Mouse (Mus musculus): ENCODE data around the gene Slc2a3.

Slc2a3 gene

DNA sequence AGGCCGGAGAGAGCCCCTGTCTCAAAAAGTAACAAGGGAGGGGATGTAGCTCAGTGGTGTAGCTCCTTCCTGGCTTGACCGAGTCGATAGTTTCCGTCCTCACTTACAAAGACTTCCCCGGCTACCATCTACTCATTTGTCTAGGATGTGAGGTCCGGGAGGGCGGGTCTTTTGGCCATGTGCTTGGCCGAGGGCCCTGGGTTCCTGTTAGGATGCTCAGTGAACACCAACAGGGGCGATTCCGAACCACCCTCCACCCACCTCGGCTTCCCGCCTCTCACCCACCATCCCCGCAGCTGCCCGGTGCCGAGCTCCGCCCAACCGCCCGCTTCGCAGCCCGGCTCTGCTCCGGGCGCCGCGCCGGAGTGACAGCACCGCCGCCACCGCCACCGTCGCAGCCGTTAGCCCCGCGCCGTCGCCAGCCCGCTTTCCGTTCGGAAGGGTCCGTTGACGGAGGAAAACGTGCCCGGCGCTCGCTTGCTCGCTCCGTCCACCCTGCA, at the start of gene Slc2a3:
Gene Slc2a3, minus strand, starts transcription at position 340 of the 500 bp plus-strand sequence.
- DNase-seq (ENCODE audit: low spot score in 2 of 2), result no peak

DNA sequence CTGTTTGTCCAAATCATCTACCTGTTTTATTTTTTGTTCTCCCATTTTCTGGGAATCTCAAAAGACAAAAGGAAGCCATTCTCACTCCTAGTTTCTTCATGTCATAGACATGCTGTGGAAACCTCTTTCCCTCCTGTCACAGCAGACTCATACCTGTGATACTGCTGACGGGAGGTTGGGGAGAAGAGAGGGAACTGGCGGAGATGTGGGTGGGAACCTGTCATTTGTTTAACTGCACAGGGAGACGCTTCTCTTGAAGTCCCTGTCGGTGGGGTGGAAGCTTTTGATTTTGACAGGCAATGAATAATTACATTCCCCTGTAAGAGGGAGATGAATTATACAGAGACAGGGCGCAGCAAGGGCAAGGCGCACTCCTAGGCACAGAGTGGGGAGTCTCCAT, 42.3 kb upstream of the Slc2a3 start:
- DNase-seq (ENCODE audit: low spot score in 2 of 2), result no peak

DNA sequence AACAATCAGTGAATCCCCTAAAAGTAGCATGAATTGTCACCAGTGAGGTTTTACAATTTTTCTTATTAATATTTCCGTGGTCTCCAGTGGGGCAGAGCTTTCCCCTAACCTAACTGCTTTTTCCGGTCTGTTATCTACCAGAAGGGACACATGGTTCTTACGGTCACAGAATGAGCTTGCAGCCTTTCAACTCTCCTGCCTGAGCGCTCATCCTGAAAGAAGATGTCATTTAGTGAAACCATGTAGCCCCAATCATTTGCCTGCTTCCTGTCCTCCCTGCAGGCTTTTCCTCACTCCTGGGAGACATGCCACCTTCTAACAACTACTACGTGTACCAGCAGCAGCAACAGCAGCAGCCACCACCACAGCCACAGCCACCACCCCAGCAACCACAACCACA, 36.1 kb upstream of the Slc2a3 start:
- DNase-seq (ENCODE audit: low spot score in 2 of 2), result no peak

DNA sequence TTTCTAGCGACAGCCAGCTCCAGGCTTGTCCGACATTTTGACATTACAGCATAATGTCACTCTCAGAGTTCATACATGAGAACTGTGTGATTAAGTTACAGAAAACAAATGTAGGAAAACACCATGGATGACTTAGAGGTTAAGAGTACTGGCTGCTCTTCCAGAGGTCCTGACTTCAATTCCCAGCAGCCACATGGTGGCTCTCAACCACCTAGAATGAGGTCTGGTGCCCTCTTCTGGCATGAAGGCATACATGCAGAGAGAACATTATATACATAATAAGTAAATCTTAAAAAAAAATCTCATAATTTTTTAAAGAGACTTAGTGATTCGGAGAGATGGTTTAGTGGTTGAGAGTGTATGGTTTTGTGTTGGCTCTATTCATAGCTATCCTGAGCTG, 35.5 kb upstream of the Slc2a3 start:
- DNase-seq (ENCODE audit: low spot score in 2 of 2), result no peak

DNA sequence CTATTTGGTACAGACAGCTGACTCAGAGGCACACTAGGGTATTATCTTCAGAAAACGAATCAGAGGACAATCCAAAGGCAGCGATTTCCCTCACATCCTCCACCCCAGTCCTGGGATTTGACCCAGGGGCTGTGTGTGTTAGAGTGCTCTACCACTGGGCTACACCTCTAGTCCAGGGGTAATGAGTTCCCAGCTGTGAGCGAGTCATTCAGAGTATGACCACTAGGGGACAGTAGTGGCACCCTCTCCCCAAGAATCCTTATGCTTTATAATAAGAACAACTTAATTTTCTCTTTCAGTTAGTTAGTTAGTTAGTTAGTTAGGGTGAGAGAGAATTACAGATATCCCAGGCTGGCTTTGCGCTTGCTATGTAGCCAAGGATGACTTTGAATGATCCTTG, 32.9 kb upstream of the Slc2a3 start:
- DNase-seq (ENCODE audit: low spot score in 2 of 2), result peak in 1 of 2 experiments; percentile 14

DNA sequence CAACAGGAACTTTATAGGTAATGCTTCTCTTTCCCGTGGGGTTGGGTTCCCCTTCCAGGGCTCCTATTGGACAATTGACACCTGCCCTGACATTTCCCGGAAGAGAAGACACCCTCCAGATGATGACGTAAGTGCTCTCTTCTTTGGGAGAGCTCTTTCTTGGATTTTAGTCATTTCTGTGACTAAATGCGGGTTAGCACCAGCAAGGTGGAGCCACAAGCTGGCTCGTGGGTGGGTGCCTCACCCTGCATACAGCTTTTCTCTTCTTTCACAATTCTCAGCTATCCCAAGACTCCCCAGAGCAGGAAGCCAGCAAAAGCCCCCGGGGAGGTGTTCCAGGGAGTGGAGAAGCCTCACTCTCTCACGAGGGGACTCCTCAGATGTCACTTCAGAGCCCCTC, 31.4 kb upstream of the Slc2a3 start:
- no peak for DNase-seq (ENCODE audit: low spot score in 2 of 2)

DNA sequence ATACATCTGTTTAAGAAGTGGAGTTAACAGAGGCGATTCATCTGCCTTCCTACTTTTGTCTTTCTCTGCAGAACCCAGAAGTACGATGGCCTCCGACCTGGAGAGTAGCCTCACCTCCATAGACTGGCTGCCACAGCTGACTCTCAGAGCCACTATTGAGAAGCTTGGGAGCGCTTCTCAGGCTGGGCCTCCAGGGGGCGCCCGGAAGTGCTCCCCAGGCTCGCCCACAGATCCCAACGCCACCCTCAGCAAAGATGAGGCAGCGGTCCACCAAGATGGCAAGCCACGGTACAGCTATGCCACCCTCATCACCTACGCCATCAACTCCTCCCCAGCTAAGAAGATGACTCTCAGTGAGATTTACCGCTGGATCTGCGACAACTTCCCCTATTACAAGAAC, 26.6 kb upstream of the Slc2a3 start:
- DNase-seq (ENCODE audit: low spot score in 2 of 2), result peak in 1 of 2 experiments; percentile 34

DNA sequence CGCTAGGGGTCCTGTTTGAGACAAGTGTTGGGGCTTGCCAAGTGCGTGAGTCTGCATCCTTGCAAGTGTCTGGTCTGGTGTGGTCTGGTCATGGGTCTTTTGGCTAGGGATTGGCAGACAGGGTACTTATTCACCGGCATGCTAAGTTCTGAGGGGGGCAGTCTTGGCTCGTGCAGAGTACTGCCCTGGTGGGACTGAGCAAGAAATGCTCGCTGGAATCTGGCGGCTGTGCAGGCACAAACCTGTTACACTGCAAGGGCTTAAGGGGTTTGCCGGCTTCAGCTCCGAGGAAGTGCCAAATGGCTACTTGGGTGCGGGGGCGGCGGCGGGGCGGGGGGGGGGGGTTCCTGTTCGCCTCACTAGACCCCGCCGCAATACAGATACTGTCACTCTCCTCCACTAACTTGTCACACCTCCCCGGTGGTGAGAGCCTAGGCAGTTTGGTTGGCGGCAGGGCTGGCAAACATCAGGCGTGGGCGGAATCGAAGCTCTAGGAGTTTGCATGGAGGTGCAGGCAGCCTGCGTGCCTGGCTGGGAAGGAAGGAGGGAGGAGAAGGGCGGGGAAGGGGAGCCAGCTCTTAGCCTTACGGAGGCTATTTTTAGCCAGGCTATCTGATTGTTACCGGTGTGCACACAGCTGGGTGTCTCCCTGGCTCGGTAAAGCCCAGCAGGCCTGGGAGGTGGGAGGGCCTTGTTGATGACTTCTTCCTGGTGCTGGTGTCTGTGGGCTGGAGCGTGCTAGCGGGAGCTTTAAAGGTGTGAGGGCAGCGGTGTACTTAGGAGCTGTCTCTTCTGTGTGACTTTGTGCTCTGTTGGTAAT, 24.7 kb upstream of the Slc2a3 start:
- peak in 1 of 2 experiments; percentile 19 for DNase-seq (ENCODE audit: low spot score in 2 of 2)

DNA sequence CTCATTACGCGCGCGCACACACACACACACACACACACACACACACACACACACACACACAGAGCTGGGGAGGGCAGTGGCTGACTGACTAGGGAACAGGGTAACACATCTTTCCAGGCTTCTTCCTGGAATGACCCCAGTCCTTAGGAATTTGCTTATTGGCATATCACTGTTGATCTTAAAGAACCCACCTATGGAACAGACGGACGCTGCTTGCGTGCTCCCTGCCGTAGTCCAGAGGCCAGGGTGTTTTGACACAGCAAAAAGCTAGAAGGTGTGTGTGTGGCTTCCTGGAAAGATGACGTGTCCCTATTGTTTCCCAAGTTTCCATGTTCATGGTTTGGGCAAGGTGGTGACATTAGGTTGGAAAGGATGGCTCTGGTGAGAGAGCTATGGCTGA, 23.7 kb upstream of the Slc2a3 start:
- DNase-seq (ENCODE audit: low spot score in 2 of 2), result no peak

DNA sequence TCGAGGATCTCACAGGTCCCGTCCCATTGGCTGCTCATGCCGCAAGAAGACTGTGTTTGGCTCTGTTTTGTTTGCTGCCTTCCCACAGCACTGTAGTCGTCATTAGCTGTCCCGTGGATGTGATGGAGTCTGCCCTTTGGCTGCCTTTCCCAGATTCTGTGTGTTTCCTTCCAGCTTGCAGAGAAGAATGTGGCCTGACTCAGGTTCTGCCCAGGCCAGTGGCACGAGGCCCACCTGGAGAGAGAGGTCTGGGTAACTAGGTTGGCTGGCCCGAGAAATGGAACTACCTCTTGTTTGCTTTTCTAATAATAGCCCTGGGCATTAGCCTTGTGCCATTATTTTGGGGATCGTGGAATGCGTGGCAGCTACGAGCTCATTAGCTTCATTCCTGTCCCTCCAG, 22.6 kb upstream of the Slc2a3 start:
- no peak for DNase-seq (ENCODE audit: low spot score in 2 of 2)

DNA sequence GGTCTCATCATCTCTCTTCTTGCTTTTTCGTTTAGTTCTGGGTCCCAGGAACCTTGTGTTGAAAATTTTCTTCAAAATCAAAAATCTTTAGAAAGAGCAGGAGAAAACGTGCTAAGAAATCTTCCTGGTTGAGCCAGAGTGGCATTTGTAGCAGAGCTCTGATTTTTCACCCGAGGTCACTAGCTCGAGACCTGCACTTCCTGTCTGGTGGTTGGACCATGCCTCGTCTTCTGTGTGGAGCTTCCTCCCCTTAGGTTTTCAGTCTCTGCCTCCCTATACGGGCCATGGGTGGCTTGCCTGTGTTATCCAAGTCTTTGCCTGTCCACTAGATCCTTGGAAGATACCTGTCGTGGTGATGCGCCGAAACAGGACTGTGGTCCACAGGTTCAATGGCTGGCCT, 20.4 kb upstream of the Slc2a3 start:
- no peak for DNase-seq (ENCODE audit: low spot score in 2 of 2)

DNA sequence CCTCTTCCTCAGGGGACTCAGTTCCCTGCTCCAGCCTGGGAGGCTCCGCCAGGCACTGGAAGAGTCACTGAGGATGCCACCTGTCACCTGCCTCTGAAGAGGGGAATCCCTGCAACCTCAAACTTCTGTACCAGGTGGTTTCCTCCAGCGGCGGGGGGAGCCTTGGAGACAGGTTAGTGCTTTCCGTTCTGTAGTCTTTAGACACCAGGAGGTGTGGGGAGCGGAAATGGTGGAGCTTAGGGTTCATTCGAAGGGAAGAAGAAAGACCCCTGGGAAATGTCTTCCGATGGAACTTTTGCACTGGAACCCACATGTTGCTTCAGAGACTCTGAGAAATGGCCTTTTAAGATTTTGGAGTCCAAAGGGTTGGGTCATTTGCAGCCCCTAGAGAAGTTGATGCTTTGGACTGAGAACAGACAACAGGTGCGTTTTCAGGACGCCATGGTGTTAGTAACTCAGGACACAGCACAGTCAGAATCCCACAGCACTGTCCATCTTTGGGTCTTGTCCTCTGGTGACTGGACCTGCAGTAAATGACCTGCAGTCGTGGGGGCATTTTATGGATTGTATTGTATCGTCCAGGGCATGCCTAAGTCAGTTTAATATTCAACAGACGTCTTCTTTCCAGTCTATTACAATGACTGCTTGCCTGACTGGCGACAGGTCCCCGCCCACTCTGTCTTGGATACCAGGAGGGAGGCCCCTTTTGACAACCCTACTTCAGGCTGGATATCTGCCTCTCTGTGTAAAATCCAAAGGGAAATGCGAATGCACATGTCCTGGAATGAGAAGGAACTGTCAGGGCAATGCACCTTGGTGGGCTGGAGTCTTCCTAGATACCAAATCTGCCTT, 19.6 kb upstream of the Slc2a3 start:
- no peak for DNase-seq (ENCODE audit: low spot score in 2 of 2)

DNA sequence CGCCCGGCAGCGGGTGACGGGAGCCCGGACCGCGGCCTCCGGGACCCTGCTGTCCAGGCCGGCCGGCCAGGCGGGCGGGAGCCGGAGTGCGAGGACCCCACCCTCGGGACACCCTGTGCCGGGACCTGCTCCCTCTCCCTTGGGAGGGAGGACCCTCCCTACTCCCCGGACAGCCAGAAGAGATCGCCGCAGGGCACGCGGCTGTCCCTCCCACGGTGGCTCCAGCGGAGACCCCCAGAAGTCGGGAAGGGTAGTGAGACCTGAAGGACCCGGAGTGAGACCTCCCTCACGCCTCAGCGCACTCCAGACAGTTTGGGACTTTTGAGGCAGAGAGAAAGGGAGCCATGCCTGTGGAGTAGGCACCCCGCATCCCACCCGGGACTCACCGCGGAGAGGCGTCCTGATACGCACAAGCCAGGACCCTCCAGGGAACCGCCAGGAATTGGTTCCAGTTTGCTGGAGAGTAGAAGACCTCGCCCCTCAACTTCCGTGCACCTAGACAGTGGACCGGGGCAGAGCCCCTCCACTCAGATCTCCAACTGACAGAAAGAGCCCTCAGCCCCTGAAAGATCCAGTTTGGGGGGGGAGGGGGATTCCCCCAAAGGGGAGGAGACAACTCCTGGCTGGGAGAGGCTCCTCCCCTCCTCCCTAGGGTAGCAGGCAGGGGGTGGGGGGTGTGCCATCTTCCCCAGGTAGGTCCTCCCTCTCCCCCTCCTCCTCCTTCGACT, 18.8 kb upstream of the Slc2a3 start:
- DNase-seq (ENCODE audit: low spot score in 2 of 2), result peak in 1 of 2 experiments; percentile 10

DNA sequence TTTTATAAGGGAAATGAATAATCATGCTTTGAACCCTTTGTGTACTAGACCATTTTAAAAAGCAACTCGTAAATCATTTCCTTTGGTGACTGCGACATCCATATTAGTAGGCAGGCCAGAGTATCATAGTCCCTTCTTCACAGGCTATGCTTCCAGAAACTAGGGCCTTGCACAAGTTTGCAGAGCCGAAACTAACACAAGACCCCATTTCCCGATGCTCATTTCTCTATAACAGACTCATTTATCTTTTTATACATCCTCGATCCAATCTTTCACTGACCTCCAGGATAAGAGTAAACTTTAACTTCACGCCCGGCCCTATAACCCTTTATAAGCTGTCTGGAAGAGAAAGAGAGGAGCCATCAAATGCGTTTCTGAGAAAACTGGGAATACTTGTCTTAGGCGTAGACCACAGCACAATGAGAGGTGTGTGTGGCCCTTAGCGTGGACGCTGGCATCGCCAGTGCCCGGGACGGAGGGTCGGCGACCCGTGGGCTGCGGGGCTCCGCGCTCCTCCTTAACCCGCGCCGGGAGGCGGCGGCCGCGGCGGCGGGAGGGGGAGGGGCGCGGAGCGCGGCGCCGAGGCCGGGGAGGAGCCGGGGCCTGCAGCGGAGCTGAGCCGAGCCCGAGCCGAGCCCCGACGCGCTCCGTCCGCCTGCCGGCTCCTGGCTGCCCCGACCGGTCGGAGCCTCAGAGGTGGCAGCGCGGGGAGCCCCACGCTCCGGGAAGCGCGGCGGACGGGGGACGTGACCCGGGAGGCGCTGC, 18.0 kb upstream of the Slc2a3 start, which contains the start of gene Foxj2:
Gene Foxj2, plus strand, starts transcription at position 609 of the 765 bp plus-strand sequence.
- peak in 1 of 2 experiments; percentile 62 for DNase-seq (ENCODE audit: low spot score in 2 of 2)

DNA sequence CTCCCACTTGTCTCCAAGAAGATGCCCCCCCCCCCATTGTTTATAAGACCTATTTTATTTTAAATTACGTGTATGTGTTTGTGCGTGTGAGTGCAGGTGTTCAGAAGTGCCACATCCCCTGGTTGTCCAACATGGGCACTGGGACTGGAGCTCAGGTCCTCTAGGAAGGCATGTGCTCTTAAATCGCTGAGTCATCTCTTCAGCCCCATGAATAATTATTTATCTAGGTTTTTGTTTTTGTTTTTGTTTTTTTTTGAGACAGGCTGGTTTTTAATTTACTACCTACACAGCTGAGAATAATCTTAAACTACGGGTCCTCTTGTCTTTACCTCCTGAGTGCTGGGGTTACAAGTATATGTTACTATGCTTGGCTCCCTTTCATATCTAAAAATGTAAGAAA, 12.2 kb upstream of the Slc2a3 start:
- DNase-seq (ENCODE audit: low spot score in 2 of 2), result no peak

DNA sequence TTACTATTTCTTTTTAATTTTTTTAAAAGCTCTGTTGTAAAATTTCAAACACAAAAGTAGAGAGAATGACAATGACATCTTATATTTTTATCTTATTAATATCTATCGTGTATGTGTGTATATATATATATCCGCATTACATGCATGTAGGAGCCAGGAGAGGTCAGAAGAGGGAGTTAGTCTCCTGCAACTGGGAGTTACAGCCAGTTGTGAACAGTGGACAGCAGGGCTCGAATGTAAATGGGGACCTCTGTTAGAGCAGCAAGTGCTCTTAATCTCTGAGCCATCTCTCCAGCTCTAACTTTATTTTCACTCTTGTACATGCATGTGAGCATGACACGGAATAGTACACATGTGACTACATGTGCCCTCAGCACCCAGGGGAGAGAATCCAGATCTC, 11.3 kb upstream of the Slc2a3 start:
- no peak for DNase-seq (ENCODE audit: low spot score in 2 of 2)

DNA sequence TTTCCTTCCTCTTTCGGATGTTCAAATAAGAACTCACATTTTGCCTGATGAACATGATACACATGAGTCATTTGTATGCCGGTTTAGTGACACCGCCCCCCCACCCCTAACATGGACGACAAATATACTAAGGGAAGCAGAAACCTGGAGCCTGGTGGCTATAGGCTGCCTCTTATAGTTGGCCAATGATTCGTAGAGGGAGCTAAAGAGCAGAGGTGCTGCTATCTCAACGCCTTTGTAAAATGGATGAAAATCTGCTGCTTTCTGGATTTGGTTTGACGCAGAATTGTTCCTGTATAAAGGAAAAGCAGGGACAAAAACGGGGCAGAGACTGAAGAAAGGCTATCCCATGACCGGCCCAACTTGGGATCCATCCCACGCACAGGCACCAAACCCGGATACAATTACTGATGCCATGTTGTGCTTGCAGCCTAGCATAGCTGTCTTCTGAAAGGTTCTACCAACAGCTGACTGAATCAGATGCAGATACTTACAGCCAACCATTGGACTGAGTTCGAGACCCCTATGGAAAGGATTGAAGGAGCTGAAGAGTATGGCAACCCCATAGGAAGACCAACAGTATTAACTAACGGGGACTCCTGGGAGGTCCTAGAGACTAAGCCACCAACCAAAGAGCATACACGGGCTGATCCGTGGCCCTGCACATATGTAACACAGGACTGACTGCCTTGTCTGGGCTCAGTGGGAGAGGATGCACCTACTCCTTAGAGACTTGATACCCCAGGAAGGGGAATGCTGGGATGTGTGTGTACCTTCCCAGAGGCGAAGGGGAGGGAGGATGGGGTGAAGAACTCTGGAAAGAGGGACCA, 10.5 kb upstream of the Slc2a3 start:
- DNase-seq (ENCODE audit: low spot score in 2 of 2), result peak in 1 of 2 experiments; percentile 29

DNA sequence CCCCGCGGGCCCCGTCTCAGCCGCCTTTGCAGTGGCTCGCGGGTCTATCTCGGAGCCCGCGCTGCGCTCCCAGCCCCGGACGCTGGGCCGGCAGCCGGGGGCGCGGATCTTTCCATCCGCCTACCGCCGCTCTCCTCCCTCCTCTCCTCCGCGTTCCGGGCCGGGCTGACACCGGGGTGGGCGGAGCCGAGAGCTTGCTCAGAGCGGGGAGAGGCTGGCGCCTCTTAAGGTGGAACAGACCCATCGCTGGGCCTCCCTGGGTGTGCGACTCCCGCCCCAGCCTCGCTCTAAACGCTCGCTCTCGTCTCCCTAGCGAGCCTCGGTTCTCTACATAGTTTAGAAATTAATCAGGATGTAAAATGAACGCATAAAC, 9.8 kb upstream of the Slc2a3 start:
- peak; percentile 77 to 85 for DNase-seq (ENCODE audit: low spot score in 2 of 2)

DNA sequence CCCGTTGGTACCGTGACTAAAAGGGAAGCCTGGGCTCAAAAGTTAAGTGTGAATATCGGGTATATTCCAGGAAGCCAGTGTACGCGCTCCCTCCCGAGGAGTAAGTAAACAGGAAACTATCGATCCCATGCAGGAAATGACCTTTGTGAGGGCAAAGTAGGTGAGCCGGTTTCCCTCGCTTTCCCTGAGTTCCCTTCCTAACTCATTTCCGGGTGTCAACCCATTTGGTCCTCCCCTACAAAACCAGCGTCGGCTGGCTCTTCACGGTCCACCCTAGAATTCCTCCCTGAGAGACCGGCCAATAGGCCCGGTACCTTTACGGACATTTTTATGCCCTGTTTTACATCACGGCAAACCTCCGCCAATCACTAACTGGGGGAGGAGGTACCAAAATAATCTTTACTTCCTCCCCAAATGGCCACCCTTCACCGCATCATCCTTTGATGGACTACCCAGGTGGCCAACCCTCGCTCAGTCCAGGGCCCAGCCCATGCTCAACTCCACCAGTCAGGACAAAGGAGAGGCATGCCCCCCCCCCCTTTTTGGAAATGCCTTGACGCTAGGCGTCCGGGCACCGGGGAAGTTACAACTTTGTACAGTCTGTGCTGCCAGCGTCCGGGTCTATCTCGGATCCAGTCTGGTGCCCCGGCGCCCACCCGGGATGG, 9.3 kb upstream of the Slc2a3 start:
- DNase-seq (ENCODE audit: low spot score in 2 of 2), result peak; percentile 92 to 95

Data from cerebellum, postnatal 4 days (tissue).